Mouse (Mus musculus) embryo, embryonic 10.5 days (tissue): ENCODE measurements around the gene Fam129b.

Source experiments
- DNase-seq: peaks from one replicate; pipeline ENCODE4 v3.0.0-alpha.2; 2015; ENCODE audit warnings: low spot score

The Fam129b gene

DNA sequence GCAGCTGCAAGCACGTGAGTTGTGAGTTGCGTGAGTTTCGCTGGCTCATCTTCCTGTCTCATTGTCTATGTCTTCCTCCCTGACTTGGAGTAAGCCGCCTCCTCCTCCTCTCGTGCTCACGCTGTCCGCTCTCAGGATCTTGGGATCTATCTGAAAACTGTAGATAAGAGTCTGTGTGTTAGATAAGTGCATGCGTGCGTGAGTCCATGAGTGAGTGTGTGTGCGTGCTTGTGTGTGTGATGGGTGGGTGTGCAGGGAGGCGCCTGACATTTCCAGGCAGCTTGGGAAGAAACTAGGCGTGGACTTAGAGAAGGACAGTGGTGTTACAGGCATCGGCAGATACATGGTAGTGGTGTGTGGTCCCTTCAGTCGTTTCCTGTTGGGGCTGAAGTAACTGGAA is 16.6 kb downstream of the Fam129b start:
- DNase-seq: no peak

- no peak for DNase-seq
Observed at GRCm38 (mm10) chr2:32894097-32894496, 18.2 kb downstream of the Fam129b start.

DNA sequence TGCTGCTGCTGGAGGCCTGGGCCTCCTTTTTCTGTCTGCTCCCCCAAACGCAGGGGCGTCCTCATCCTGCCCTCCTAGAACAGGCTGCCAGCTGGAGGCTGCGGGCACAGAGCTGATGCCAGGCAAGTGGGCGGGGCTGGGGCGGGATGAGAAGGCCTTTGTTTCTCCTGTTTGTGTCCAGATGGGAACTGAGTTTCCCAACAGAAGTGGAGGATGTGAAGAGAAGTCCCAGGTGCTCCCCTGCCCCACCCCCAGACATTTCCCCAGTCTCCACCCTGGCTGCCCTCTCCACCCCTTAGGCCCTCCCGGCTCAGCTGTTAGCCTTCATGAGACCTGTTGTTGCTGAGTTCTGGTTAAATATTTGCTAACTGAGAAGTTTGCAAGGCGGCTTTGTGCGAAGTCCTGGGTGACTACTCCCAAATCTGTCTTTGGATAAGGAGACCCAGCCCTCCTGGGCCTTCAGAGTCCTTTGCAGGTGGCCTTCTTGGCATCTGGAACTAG is 19.7 kb downstream of the Fam129b start:
- DNase-seq: no peak

DNA sequence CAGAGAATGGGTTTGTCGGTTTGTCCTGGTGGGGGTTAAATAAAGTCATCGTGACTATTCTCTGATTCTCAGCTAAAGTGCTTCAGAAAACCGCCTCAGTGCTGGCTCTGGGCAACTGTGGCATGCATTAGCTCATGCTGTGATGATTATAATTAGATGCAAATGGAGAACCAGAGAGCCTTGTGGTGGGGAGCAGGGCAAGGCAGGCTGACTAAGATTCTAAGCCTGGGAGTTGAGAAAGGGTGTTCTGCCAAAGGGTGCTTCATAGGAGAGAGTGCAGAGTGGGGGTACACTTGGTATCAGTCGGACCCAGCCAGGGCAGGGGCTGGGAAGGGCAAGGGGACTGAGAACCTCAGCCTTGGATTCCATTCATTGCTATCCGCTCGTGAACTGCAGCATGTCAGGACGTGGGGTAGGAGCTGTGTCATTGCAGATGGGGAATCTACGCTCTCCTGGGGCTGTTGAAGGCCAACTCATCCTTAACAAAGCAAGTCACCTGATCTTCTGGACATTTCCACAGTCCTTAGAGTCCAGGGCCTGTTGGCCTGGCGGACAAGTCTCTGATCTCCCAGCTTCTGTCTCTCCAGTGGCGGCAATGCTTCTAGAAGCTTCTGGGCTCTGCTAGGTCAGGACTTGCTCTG is 20.7 kb downstream of the Fam129b start:
- DNase-seq: no peak

GRCm38 (mm10) chr2:32898983-32899382 is 23.1 kb downstream of the Fam129b start:
- DNase-seq: no peak

DNA sequence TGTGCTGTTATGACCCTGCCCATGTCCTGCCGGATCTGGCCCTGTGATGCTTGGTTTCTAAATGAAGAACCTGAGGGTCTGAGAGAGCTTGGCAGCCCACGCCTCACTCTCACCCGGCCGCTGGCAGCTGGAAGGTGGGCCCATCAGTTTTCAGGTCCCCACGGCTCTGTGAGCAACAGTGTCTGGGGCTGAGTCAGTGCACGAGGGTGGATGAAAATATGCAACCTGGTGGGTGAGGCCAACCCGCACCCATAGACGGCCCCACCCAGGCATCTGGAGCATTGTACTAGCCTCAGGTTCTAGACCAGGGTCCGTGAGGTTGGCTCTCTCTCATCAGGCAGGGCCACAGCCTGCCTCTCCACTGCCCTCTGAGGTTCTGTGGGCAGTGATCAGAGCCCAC is 26.2 kb downstream of the Fam129b start:
- DNase-seq: no peak

- no peak for DNase-seq
Observed at GRCm38 (mm10) chr2:32903470-32903869, 27.6 kb downstream of the Fam129b start.

GRCm38 (mm10) chr2:32904637-32905036 is 28.7 kb downstream of the Fam129b start:
- DNase-seq: no peak

DNA sequence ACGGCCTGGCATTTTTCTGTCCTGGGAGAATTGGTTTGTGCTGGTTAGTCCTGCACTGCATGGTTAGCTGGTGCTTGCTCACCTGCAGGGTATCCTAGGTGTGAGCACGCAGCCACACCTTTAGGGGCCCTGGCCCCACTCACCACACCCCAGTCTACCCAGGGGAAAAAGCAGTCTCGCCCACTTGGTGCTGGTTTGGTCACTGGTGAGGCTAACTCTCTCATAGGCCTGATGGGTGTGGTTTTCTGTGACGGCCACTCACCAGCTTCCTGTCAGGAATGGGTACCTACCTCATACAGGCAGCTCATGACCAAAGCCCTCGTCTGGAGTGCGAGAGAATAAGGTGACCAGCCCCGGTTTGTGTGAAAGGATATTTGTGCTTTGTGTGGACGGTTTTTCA is 29.4 kb downstream of the Fam129b start:
- DNase-seq: no peak

GRCm38 (mm10) chr2:32907442-32907841 is 31.5 kb downstream of the Fam129b start:
- no peak for DNase-seq

- peak; percentile 82 for DNase-seq
Observed at GRCm38 (mm10) chr2:32908272-32908671, 32.4 kb downstream of the Fam129b start.

GRCm38 (mm10) chr2:32908796-32909195 is 32.9 kb downstream of the Fam129b start:
- DNase-seq: peak; percentile 27

DNA sequence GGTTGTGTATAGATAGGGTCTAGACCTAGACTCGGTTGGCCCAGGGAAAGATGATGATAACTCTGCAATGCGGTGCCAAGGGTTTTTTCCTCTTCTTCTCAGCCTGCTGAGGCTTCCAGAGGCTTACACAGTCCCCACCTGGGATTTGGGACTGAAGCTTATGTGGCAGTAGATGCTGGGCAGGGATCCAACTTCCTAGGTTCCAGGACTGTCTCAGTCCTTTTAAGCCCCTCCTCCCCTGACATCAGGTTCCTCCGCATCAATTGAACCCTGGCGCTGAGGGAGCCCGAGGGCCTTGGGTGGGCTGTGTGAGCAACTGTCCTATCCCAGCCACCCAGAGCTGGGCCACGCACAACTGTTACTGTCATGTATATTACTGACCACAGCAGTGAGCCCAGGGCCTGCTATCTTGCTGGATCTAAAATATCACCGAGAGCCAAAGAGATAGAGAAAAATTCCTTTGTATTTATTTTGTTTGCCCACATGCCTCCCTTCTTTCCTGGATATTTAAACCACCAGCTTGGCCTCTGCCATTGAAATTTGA is 35.8 kb downstream of the Fam129b start:
- DNase-seq: no peak

DNA sequence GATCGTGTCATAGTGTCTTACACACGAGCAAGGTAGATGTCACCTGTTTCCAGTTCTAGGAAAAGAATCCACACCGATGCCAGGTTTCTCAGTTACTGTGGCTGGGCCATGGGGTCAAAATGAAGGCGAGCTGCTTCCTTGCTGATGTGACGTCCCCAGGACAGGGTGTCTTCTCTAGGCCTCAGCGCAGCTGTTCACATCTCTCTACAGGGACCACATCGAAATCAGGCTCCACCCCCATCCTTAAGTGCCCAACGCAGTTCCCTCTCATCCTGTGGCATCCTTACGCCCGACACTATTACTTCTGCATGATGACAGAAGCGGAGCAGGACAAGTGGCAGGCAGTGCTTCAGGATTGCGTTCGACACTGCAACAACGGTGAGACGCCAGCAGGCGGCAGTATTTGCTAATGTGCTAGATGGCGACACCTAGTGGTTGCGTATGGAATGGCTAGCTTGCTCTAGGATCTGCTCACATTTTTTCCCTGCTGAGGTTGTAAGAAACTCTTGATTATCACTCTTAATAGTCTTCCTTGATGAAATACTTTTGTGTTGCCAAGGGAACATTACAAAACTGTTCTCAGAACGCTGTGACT is 36.4 kb downstream of the Fam129b start:
- DNase-seq: peak; percentile 96

DNA sequence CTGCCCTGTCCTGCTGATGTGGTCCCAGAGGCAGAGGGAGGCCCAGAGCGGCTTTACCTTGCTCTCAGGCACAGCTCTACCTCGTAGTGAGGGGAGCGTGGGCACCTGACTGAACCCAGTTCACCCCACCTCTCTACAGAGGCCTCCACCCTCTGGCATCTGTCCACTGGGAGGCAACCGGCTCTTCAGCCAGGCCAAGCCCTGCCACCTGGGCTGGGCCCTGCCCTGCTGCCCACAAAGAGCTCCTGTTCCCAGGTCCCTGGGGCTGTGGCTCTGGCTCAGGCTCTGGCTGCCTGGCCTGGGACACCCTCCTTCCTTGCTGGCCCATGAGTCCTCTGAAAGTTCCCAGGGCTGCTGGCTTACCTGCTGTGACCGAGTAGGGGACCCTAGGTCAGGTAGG is 38.4 kb downstream of the Fam129b start:
- DNase-seq: no peak

DNA sequence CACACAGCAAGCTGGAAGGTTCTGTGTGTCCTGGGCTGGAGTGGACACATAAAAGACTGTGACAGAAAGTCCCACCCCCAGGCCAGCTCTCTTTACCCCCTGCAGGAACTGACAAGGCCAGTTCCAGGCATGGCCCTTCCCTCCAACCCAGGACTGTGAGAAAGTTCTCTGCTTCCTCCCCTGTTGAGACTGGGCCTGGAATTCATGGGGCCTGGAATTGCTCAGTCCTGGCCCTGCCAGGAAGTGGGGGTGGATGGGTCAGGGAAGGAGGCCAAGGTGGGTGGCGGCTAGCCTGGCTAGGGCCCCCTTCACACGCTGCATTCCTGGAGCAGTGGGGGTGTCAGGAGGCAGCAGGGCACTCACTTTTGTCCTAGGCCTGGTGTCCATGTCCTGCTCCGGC is 39.0 kb downstream of the Fam129b start:
- peak; percentile 50 for DNase-seq

DNA sequence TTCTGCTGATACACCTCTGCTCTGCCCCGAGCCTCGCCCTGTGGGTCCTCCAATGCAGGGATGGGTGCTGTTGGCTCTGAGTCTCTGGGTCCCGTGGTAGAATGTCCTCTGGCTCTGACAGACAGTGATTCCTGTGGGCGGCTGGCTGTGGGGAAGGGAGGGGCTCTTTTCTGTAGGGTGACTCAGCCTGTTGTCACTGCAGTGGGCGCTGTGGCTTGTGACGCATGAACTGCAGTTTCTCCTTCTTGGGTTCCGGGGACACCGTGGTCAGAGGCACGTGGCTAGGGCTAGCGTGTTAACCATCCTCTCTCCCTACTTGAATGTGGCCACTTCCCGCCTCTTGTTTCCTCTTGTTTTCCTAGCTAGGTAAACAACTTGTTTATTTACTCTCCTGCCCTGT is 41.6 kb downstream of the Fam129b start:
- no peak for DNase-seq

DNA sequence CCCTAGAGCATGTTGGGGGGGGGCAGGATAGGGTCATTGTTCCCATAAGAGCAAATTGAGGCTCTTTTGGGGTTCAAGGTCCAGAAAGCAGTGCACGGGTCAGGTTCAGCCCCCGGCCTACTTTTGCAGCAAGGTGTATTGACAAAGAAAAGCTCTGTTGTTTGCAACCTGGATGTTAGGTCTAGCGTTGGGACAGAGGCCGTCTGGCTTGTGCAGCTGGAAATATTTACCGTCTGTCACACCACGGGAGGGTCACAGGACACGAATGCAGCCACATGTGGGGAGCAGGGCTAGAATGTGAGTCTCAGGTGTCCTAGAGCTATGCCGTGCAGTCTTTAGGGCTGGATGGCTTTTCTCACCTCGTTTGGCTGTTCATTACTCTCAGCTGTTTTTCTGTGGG is 42.5 kb downstream of the Fam129b start:
- DNase-seq: no peak

DNA sequence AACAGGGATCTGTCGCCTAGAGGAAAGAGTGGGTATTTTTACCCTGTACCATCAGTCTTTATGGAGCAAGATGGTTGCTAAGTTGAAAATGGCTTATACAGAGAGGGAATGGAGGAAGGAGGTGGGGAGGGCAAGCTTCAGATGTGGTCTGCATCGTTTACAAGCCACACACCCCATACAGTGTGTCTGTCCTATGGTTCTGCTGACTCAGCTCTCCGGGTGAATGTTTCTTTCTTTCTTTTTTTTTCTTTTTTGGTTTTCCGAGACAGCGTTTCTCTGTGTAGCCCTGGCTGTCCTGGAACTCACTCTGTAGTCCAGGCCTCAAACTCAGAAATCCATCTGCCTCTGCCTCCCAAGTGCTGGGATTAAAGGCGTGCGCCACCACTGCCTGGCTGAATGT is 45.3 kb downstream of the Fam129b start:
- no peak for DNase-seq

DNA sequence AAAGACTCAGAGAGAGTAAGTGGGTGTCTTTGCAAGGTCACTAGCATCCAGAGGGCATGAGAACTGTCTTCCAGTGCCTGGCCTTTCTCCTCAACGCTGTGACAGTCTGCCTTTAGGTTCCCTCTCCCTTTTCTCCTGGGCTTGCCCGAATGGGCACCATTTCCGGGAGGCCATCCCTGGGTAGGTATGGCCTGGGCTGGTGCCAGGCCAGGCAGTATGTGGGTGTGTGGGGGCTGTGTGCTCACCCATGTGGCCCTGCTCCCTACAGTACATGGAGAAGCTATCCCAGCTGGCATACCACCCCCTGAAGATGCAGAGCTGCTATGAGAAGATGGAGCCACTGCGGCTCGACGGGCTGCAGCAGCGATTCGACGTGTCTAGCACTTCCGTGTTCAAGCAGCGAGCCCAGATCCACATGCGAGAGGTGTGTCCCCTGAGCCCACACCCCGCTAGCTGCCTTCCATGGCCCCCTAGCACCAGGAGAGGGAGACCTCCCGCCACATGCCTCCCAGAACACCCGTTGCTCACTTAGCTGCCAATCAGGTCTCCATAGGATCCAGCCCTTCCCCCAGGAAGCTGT is 46.0 kb downstream of the Fam129b start:
- DNase-seq: no peak

- no peak for DNase-seq
Observed at GRCm38 (mm10) chr2:32922564-32922963, 46.6 kb downstream of the Fam129b start.

DNA sequence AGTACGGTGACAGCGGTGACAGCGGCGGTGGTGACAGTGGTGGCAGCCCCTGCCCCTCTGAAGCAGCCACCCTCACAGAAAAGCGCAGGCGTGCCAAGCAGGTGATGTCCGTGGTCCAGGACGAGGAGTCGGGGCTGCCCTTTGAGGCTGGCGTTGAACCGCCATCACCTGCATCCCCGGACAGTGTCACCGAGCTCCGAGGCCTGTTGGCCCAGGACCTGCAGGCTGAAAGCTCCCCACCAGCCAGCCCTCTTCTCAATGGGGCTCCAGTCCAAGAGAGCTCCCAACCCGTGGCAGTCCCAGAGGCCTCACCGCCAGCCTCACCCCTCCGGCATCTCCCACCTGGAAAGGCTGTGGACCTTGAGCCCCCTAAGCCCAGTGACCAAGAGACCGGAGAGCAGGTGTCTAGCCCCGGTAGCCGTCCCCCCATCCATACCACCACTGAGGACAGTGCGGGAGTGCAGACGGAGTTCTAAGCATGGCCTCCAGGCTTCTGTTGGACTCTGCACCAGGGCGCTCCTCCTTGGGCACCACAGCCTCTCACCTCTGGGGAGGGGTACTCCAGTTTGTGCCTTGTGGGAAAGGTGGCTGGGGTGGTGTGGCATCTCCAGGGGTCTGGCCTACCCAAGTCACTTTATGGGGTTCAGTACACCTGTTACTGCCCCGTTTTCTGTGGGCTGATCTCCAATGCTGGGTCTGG is 47.8 kb downstream of the Fam129b start:
- no peak for DNase-seq
